Mouse (Mus musculus) E14TG2a.4 (cell line): ENCODE measurements at regions not wholly inside any gene's neighbourhood (a gene's known extent, or its start where the extent isn't known, plus 50 kb on each side); places are given as distances from the start of the nearest gene placed in this dataset.

ENCODE experiments used
- CTCF ChIP-seq: conservative IDR thresholded peaks from 2 replicates; pipeline ENCODE4 v1.5.1; 2014; ENCODE audit warnings: low read length
- NANOG ChIP-seq: IDR thresholded peaks from 2 replicates; pipeline ENCODE4 v1.6.1; 2014; ENCODE audit warnings: borderline replicate concordance, low read length, mixed read lengths
- POU5F1 ChIP-seq: IDR thresholded peaks from 2 replicates; pipeline ENCODE4 v1.6.1; 2014; ENCODE audit warnings: low read length, borderline replicate concordance

DNA sequence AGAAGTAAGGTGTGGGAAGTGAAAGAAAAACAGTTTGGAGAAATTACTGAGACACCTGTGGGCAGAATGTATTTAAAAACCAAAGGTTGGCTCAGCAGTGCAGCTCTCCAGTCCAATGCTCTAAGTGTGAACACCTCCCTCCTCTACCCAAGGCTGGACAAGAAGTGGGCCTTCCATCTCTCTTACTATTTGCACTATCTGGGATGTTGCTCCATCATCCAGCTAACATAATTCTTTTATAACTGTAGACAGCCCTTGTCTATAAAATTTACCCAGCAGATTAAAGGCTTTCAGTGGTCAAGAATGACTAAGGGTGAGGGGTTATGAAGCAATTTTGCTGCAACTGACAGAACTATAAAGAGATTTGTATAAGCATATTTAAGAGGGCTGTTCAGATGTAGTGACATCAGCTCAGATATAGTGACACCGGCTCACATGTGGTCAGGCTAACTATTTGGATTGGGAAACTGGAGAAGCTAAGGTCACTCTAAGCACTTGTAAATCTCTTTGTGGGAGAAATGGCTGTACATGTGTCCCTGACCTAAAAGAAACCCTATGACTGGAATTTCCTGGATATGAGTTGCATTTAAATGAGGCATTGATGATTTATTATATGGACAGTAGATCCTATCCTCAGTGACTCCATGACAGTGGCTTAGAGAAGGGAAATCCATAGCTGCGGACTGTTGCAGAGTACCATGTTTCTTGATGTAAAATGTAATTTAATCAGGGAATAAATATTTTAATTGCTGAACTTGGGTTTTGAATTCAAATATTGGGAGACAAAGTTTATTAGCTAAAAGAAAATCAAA is 73.4 kb upstream of the Pfn2 start:
- no peak for TF ChIP-seq CTCF
- TF ChIP-seq NANOG, result no peak
- TF ChIP-seq POU5F1, result no peak
